Mouse (Mus musculus): ENCODE measurements around the gene 1700001P01Rik. TPM values are rescaled to one million over a fixed set of nuclear protein-coding genes. Genes with fewer than 3 reads are reported as not detected.

The 1700001P01Rik gene
- polyA plus RNA-seq, 1 experiment, result not detected

DNA sequence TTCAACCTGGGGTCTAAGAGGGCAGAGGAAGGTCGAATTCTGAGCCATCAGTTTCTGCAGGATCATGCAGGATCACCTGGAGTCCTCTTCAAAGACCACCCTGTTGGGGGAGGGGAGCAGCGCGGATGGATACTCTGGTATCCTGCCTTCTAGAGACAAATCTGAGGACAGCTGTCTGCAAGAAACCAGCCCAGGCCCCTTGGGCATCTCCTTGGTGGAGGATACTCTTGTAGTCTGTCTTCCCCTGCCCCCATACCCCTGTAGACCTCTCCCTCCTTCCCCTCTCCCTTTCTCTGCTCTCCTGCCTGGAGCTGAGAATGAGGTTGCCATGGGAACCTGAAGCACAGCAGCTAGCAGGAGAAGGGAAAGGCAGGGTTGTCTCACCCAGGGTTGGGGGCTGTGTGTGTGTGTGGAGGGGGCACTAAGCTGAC, 36.8 kb upstream of the 1700001P01Rik start:
- 31% methylated on average over 3 of the region's 3 CpGs for WGBS
- TF ChIP-seq POLR2A (IDR thresholded peaks at IDR 0.05; ENCODE audit: insufficient read depth, low read depth, low read length) (no peak), CTCF (IDR thresholded peaks at IDR 0.05; ENCODE audit: insufficient read depth, low read depth, low read length) (no peak)
- peak overlapping the region; percentile 76 for H3K27ac ChIP-seq (ENCODE audit: insufficient read depth, low read depth, low read length)
- H3K4me3 ChIP-seq (ENCODE audit: insufficient read depth, low read depth, low read length), result 0 out of 2 replicates have a peak overlapping the region, but pooled peaks have one; percentile 4
- peaks cover 64% of the 10 kb centered on the region for H3K4me1 ChIP-seq (ENCODE audit: control insufficient read depth, insufficient read depth, low read length)

DNA sequence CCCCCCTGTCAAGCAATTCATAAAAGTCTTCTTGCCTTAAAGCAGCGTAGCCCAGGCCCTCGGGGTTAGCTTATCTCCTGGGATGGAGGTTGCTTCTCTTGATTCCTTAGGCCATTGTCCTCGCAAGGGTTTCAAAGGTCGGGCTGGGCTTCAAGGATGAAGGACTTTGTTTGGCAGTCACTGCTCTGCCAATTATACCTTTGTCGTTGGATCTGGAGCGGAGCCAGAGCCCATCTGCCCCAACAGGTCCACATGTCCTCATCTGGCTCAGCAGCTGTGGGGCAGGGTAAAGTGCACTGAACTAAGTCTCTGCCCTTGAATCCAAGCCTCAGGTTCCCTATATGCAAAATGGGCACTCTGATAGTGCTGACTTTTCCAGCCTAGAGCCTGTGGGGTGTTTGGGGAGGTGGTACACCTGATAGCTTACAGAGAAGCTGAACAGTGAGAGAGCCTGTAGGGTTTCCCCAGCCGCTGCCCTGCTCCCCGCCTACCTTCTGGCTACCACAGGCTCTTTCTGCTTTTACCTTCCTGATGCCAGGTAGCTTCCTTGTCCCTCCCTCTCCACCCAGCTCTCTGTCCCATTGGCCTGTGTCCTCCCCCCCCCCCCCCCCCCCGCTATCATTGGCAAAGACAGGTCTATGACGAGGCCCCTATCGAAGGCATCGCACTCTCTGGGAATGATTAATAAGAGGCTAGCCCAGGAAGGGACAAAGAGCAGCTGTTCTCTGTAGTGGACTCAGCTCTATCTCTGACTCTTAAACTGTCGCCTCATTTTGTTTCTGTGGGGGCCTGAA, 36.0 kb upstream of the 1700001P01Rik start:
- WGBS, result 34% methylated on average over 13 of the region's 13 CpGs
- TF ChIP-seq CTCF (IDR thresholded peaks at IDR 0.05; ENCODE audit: insufficient read depth, low read depth, low read length), result no peak
- Histone ChIP-seq H3K4me3 (ENCODE audit: insufficient read depth, low read depth, low read length) (no peak overlapping the region), H3K27ac (ENCODE audit: insufficient read depth, low read depth, low read length) (no peak overlapping the region; the same call in 1 of the 2 replicates), H3K4me1 (ENCODE audit: control insufficient read depth, insufficient read depth, low read length) (peaks cover 57% of the 10 kb centered on the region)

DNA sequence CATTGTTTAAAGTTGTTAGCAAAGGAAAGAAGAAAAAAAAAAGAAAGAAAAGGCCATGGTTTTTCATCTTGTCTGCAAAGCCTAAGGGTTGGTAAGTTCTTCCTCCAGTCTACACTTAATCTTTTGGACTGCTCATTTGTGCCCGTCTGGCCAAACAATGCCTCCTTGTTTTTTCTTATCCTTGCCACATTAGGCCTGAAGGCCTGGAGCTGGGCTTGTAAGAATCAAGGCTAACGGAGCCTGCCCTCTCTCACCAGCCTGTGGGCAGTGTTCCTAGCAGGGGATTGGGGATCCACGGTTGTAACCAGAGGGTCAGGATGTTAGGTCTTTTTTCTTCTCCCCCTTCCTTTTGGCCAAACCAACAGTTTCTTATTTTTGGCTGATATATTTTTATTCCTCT, 35.3 kb upstream of the 1700001P01Rik start:
- H3K4me1 ChIP-seq (ENCODE audit: control insufficient read depth, insufficient read depth, low read length), result peaks cover 63% of the 10 kb centered on the region
- no peak for TF ChIP-seq CTCF (IDR thresholded peaks at IDR 0.05; ENCODE audit: insufficient read depth, low read depth, low read length)
- no peak for TF ChIP-seq POLR2A (IDR thresholded peaks at IDR 0.05; ENCODE audit: insufficient read depth, low read depth, low read length)
- H3K27ac ChIP-seq (ENCODE audit: insufficient read depth, low read depth, low read length), result no peak overlapping the region

DNA sequence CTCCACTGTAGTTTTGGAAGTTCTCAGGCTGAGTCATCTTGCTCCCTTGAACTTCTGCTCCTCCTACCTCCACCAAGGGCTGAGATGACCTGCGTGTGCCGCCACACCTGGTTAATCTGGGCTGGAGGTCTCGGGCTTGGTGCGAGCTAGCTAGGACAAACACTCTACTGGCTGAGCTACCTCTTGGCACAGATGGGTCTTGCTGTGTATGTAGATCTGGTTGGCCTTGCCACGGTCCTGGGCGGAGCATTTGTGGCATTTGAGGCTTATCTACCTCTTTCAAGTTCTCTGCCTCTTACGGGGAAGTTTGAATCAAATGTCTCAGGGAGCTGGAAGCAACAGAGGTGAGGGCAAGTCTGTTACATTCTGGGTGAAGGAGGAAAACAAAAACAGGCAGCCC, 34.6 kb upstream of the 1700001P01Rik start:
- no peak overlapping the region for H3K27ac ChIP-seq (ENCODE audit: insufficient read depth, low read depth, low read length)
- peaks cover 64% of the 10 kb centered on the region for H3K4me1 ChIP-seq (ENCODE audit: control insufficient read depth, insufficient read depth, low read length)
- WGBS, result 76% methylated on average over 7 of the region's 7 CpGs
- no peak overlapping the region for H3K4me3 ChIP-seq (ENCODE audit: insufficient read depth, low read depth, low read length)
- TF ChIP-seq POLR2A (IDR thresholded peaks at IDR 0.05; ENCODE audit: insufficient read depth, low read depth, low read length) (no peak), CTCF (IDR thresholded peaks at IDR 0.05; ENCODE audit: insufficient read depth, low read depth, low read length) (no peak)

More for the DNA sequence above, 35.3 kb upstream of the 1700001P01Rik start:
- no peak overlapping the region for H3K4me3 ChIP-seq (ENCODE audit: insufficient read depth, low read depth, low read length)
- WGBS, result 49% methylated on average over 3 of the region's 3 CpGs

DNA sequence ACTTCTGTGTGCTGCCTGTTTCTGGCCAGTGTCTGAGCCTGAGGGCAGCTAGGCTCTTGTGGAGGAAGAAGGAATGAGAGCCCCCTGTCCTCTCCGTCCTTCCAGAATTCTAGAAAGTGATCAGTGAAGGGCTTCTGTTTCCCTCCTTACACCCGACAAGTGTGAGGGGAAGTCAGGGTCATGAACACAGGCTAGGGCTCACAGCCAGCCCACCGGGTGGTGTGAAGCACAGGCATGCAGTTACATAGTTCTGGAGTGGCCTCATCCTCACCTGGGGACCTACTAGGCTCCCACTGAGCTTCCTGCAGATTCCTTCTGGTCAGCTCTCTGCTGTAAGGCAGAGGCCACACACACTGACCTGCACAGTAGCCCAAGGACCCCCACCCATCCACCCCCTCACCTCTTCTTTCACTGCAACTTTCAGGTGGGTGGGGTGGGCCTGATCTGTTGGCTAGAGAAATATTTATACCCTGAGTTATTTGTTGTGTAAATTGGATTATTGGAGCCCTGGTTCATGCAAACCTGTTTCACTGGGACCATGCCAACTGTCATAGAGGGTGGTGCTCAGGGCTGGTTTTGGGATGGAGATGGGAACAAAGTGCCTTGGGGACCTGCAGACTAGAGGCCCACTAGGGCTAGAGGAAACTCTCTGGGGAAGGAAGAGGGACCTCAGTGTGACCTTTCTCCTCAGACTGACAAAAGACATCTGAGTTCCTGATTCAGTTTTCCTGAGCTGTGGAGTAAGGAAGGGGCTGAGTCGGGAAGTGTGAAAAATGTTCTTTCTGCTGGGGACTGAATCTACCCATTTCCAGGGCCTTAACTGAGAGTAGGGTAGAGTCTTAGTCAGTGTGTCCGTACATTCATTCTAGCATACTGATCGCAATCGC, 33.8 kb upstream of the 1700001P01Rik start:
- TF ChIP-seq POLR2A (IDR thresholded peaks at IDR 0.05; ENCODE audit: insufficient read depth, low read depth, low read length), result no peak
- TF ChIP-seq CTCF (IDR thresholded peaks at IDR 0.05; ENCODE audit: insufficient read depth, low read depth, low read length), result no peak
- 71% methylated on average over 7 of the region's 7 CpGs for WGBS
- no peak overlapping the region for H3K27ac ChIP-seq (ENCODE audit: insufficient read depth, low read depth, low read length)
- H3K4me1 ChIP-seq (ENCODE audit: control insufficient read depth, insufficient read depth, low read length), result peaks cover 67% of the 10 kb centered on the region
- H3K4me3 ChIP-seq (ENCODE audit: insufficient read depth, low read depth, low read length), result no peak overlapping the region

DNA sequence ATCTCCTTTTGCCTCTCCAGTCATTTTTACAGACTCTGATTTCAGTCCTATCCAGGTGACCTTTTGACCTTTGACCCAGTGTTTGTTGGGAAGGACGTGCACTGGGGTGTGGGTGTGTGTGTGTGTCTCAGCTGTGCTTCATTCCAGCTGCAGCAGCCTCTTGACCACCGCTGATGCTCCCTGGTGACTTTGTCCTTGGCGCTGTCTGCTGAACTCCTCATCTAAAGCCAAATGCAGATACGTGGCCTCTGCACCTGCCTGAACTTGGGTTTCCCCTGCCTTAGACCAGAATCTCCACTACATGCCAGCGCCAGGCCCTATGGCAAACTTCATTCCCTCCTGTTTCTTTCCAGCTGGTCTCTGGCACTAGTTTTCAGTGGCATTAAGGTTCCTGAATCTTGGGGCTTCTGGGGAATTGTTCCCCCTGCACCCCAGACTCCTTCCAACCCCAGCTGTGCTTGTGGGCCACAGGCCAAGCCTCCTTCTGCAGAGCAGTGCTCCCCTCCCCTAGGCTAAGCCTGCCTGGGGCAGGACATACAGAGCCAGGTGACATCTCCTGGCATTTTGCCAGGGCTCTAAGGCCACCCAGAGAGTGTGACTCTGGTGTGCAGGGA, 33.0 kb upstream of the 1700001P01Rik start:
- WGBS, result 57% methylated on average over 5 of the region's 5 CpGs
- TF ChIP-seq POLR2A (IDR thresholded peaks at IDR 0.05; ENCODE audit: insufficient read depth, low read depth, low read length) (no peak), CTCF (IDR thresholded peaks at IDR 0.05; ENCODE audit: insufficient read depth, low read depth, low read length) (no peak)
- Histone ChIP-seq H3K27ac (ENCODE audit: insufficient read depth, low read depth, low read length) (no peak overlapping the region), H3K4me3 (ENCODE audit: insufficient read depth, low read depth, low read length) (no peak overlapping the region), H3K4me1 (ENCODE audit: control insufficient read depth, insufficient read depth, low read length) (peaks cover 63% of the 10 kb centered on the region)

DNA sequence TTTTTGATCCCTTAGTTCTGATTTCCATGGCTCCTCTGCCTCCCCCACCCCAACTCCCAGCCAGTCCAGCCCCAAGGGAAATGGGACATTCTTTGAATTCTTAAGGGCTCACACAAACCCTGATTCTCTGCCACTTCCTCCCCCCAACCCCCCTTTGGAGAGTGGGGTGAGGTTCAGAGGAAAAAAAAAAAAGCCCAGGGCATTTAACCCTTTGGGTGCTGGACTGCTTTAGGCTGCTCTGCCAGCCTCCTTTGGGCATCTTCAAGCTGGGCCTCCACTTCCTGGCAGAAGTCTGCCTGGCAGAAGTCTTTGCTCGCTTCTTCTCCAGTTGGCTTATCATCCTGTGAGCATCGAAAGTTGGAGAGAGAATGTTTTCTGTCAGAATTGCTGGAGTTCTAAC, 32.4 kb upstream of the 1700001P01Rik start:
- 52% methylated on average over 2 of the region's 2 CpGs for WGBS
- Histone ChIP-seq H3K27ac (ENCODE audit: insufficient read depth, low read depth, low read length) (no peak overlapping the region), H3K4me3 (ENCODE audit: insufficient read depth, low read depth, low read length) (no peak overlapping the region), H3K4me1 (ENCODE audit: control insufficient read depth, insufficient read depth, low read length) (peaks cover 58% of the 10 kb centered on the region)
- TF ChIP-seq POLR2A (IDR thresholded peaks at IDR 0.05; ENCODE audit: insufficient read depth, low read depth, low read length) (no peak), CTCF (IDR thresholded peaks at IDR 0.05; ENCODE audit: insufficient read depth, low read depth, low read length) (no peak)

DNA sequence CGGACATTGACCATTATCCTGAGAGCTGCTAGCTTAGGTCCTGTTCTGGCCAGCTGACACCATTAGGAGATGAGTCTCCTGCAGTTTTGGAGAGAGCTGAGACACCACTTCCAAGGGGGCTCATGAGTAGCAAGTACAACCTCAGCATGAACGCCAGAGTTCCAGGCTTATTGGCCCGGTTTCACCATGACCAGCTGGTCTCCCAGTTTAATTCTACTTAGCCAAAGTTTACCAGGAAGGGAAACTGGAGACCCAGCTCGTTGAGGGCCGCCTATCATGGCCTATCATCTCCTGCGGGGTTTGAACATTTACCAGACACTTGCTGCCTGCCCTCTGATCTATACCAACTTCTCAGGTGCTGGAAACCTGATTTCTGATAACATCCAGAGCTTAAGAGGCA, 31.9 kb upstream of the 1700001P01Rik start:
- no peak overlapping the region for H3K27ac ChIP-seq (ENCODE audit: insufficient read depth, low read depth, low read length)
- no peak overlapping the region for H3K4me3 ChIP-seq (ENCODE audit: insufficient read depth, low read depth, low read length)
- TF ChIP-seq CTCF (IDR thresholded peaks at IDR 0.05; ENCODE audit: insufficient read depth, low read depth, low read length) (no peak), POLR2A (IDR thresholded peaks at IDR 0.05; ENCODE audit: insufficient read depth, low read depth, low read length) (no peak)
- peaks cover 54% of the 10 kb centered on the region for H3K4me1 ChIP-seq (ENCODE audit: control insufficient read depth, insufficient read depth, low read length)
- WGBS, result 42% methylated on average over 6 of the region's 6 CpGs

All from olfactory bulb, adult 2 months (tissue).